Mouse (Mus musculus): ENCODE measurements around the gene Sap18b. TPM values are rescaled to one million over a fixed set of nuclear protein-coding genes. Genes with fewer than 3 reads are reported as not detected.

Sap18b gene
- polyA plus RNA-seq, 1 experiment from 2014 or later: 347 TPM

DNA sequence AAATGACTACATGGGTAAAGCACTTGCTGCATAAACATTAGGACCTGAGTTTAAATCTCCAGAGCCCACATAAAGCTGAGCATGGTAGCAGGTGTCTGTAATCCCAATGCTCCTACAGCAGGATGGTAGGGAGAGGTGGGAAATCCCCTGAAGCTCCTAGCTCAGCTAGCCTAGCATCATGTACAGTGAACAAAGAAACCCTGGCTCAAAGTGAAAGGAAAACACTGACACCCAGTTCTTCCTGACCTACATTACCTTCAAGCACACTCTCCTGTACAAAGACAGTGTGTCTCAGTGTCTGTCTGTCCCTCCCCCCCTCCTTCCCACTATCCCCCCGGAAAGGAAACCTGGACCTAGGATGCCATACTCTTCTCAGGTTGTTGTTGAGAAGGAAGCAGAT is 25.3 kb upstream of the Sap18b start:
- Histone ChIP-seq H3K27me3 (ENCODE audit: insufficient read depth, low read length) (no peaks in the 10 kb centered on the region), H3K27ac (ENCODE audit: low read depth) (no peak overlapping the region), H3K9me3 (ENCODE audit: low read depth, low read length) (no peaks in the 10 kb centered on the region), H3K36me3 (ENCODE audit: insufficient read depth) (peaks cover 41% of the 10 kb centered on the region), H3K4me2 (no peak overlapping the region), H3K9ac (no peak overlapping the region), H3K4me1 (ENCODE audit: insufficient read depth) (no peaks in the 10 kb centered on the region), H3K4me3 (ENCODE audit: low read depth, low read length) (no peak overlapping the region)
- 81% methylated on average over 1 of the region's 1 CpGs for whole genome bisulfite sequencing
- no peak for TF ChIP-seq CTCF (IDR thresholded peaks at IDR 0.05; ENCODE audit: low read depth)
- DNase-seq (no peak), ATAC-seq (ENCODE audit: insufficient read depth) (no peak)

GRCm38 (mm10) chr8:95800353-95800752 is 24.8 kb upstream of the Sap18b start:
- no peak for TF ChIP-seq CTCF (IDR thresholded peaks at IDR 0.05; ENCODE audit: low read depth)
- H3K4me3 ChIP-seq (ENCODE audit: low read depth, low read length): no peak overlapping the region
- H3K4me1 ChIP-seq (ENCODE audit: insufficient read depth): peaks cover 2% of the 10 kb centered on the region; the same call in 1 of the 2 replicates
- H3K9ac ChIP-seq: no peak overlapping the region
- H3K27me3 ChIP-seq (ENCODE audit: insufficient read depth, low read length): no peaks in the 10 kb centered on the region
- DNase-seq (no peak), ATAC-seq (ENCODE audit: insufficient read depth) (no peak)
- H3K27ac ChIP-seq (ENCODE audit: low read depth): no peak overlapping the region
- WGBS: 69% methylated on average over 3 of the region's 3 CpGs
- no peak overlapping the region for H3K4me2 ChIP-seq
- peaks cover 44% of the 10 kb centered on the region for H3K36me3 ChIP-seq (ENCODE audit: insufficient read depth)
- no peaks in the 10 kb centered on the region for H3K9me3 ChIP-seq (ENCODE audit: low read depth, low read length)

GRCm38 (mm10) chr8:95801476-95802064 is 23.6 kb upstream of the Sap18b start:
- peaks cover 44% of the 10 kb centered on the region for H3K36me3 ChIP-seq (ENCODE audit: insufficient read depth)
- no peak for TF ChIP-seq CTCF (IDR thresholded peaks at IDR 0.05; ENCODE audit: low read depth)
- peaks cover 6% of the 10 kb centered on the region; the same call in 1 of the 2 replicates for H3K4me1 ChIP-seq (ENCODE audit: insufficient read depth)
- no peak for ATAC-seq (ENCODE audit: insufficient read depth)
- no peak overlapping the region for H3K4me3 ChIP-seq (ENCODE audit: low read depth, low read length)
- WGBS: 84% methylated on average over 1 of the region's 1 CpGs
- H3K27me3 ChIP-seq (ENCODE audit: insufficient read depth, low read length): no peaks in the 10 kb centered on the region
- H3K9ac ChIP-seq: no peak overlapping the region
- no peak overlapping the region for H3K4me2 ChIP-seq
- DNase-seq: no peak
- no peaks in the 10 kb centered on the region for H3K9me3 ChIP-seq (ENCODE audit: low read depth, low read length)
- no peak overlapping the region for H3K27ac ChIP-seq (ENCODE audit: low read depth)

DNA sequence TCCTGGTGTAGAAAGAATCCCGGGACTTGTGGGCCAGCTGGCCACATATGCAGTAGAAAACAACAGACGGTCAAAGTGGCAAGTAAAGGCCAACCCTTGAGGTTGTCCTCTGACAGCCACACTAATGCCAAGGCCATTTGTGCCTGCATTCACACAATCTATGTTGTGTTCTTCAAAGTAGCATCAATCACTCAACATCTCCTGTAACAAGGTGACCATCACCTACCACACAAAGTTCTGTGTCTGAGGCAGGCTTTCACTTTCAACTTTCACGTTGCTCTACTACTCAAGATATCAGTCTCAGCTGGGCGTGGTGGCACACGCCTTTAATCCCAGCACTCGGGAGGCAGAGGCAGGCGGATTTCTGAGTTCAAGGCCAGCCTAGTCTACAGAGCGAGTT is 22.9 kb upstream of the Sap18b start:
- H3K36me3 ChIP-seq (ENCODE audit: insufficient read depth): peaks cover 44% of the 10 kb centered on the region
- H3K4me1 ChIP-seq (ENCODE audit: insufficient read depth): peaks cover 6% of the 10 kb centered on the region; the same call in 1 of the 2 replicates
- H3K27me3 ChIP-seq (ENCODE audit: insufficient read depth, low read length): no peaks in the 10 kb centered on the region
- H3K4me3 ChIP-seq (ENCODE audit: low read depth, low read length): no peak overlapping the region
- H3K9me3 ChIP-seq (ENCODE audit: low read depth, low read length): no peaks in the 10 kb centered on the region
- no peak overlapping the region for H3K4me2 ChIP-seq
- DNase-seq (no peak), ATAC-seq (ENCODE audit: insufficient read depth) (no peak)
- WGBS: 80% methylated on average over 8 of the region's 8 CpGs
- TF ChIP-seq CTCF (IDR thresholded peaks at IDR 0.05; ENCODE audit: low read depth): no peak
- H3K27ac ChIP-seq (ENCODE audit: low read depth): no peak overlapping the region
- H3K9ac ChIP-seq: no peak overlapping the region

GRCm38 (mm10) chr8:95805482-95805881 is 19.7 kb upstream of the Sap18b start:
- peak overlapping the region; percentile 99 for H3K9ac ChIP-seq
- peaks cover 6% of the 10 kb centered on the region; the same call in 1 of the 2 replicates for H3K4me1 ChIP-seq (ENCODE audit: insufficient read depth)
- WGBS: 40% methylated on average over 2 of the region's 2 CpGs
- H3K27ac ChIP-seq (ENCODE audit: low read depth): no peak overlapping the region
- TF ChIP-seq CTCF (IDR thresholded peaks at IDR 0.05; ENCODE audit: low read depth): no peak
- H3K36me3 ChIP-seq (ENCODE audit: insufficient read depth): peaks cover 31% of the 10 kb centered on the region
- H3K27me3 ChIP-seq (ENCODE audit: insufficient read depth, low read length): no peaks in the 10 kb centered on the region
- no peak for ATAC-seq (ENCODE audit: insufficient read depth)
- DNase-seq: no peak
- H3K4me3 ChIP-seq (ENCODE audit: low read depth, low read length): peak overlapping the region; percentile 100
- no peaks in the 10 kb centered on the region for H3K9me3 ChIP-seq (ENCODE audit: low read depth, low read length)
- H3K4me2 ChIP-seq: peak overlapping the region; percentile 93

- peak; percentile 51 for DNase-seq
- no peak for TF ChIP-seq CTCF (IDR thresholded peaks at IDR 0.05; ENCODE audit: low read depth)
These were observed 18.5 kb upstream of the Sap18b start for GRCm38 (mm10) chr8:95806461-95807191.

GRCm38 (mm10) chr8:95807331-95807843 is 17.8 kb upstream of the Sap18b start, which contains the start of gene Cnot1:
Gene Cnot1 (minus strand): TSS chr8:95807464.
- no peaks in the 10 kb centered on the region for H3K9me3 ChIP-seq (ENCODE audit: low read depth, low read length)
- H3K27ac ChIP-seq (ENCODE audit: low read depth): peak within 1 kb of the TSS; percentile 87
- peak; percentile 98 for ATAC-seq (ENCODE audit: insufficient read depth)
- TF ChIP-seq CTCF (IDR thresholded peaks at IDR 0.05; ENCODE audit: low read depth): no peak
- H3K27me3 ChIP-seq (ENCODE audit: insufficient read depth, low read length): no peaks in the 10 kb centered on the region
- H3K36me3 ChIP-seq (ENCODE audit: insufficient read depth): peaks cover 15% of the 10 kb centered on the region
- peak within 1 kb of the TSS; percentile 100 for H3K4me3 ChIP-seq (ENCODE audit: low read depth, low read length)
- H3K9ac ChIP-seq: peak within 1 kb of the TSS; percentile 99
- peak; percentile 98 for DNase-seq
- peaks cover 6% of the 10 kb centered on the region; the same call in 1 of the 2 replicates for H3K4me1 ChIP-seq (ENCODE audit: insufficient read depth)
- under 1% methylated on average over 44 of the region's 44 CpGs for WGBS
- peak within 1 kb of the TSS; percentile 93 for H3K4me2 ChIP-seq

More at GRCm38 (mm10) chr8:95806461-95807191, 18.5 kb upstream of the Sap18b start:
- Histone ChIP-seq H3K4me3 (ENCODE audit: low read depth, low read length) (peak overlapping the region; percentile 100), H3K9ac (peak overlapping the region; percentile 99), H3K4me1 (ENCODE audit: insufficient read depth) (peaks cover 6% of the 10 kb centered on the region; the same call in 1 of the 2 replicates), H3K4me2 (peak overlapping the region; percentile 93), H3K36me3 (ENCODE audit: insufficient read depth) (peaks cover 23% of the 10 kb centered on the region), H3K9me3 (ENCODE audit: low read depth, low read length) (no peaks in the 10 kb centered on the region), H3K27ac (ENCODE audit: low read depth) (peak overlapping the region; percentile 87), H3K27me3 (ENCODE audit: insufficient read depth, low read length) (no peaks in the 10 kb centered on the region)
- ATAC-seq (ENCODE audit: insufficient read depth): peak; percentile 0; the same call in 1 of the 2 replicates
- WGBS: 0% methylated on average over 65 of the region's 69 CpGs
